Mouse (Mus musculus): ENCODE results near the gene Nsd1. TPM values are rescaled to one million over a fixed set of nuclear protein-coding genes. Genes with fewer than 3 reads are reported as not detected.

Nsd1 gene
- polyA plus RNA-seq, 1 experiment from 2014 or later, result 15.5 TPM

Other genes with a start within 250 kb of the Nsd1 start
- 3.4 and 3.7 TPM in 2 replicates for gene Hk3, start 188.4 kb upstream of the Nsd1 start, polyA plus RNA-seq (2015; fragmentation: Nextera tagmentation; extraction: Ambion mirVana)
- 16.2 and 18.6 TPM in 2 replicates for gene Uimc1, start 109.5 kb upstream of the Nsd1 start, polyA plus RNA-seq (2015; fragmentation: Nextera tagmentation; extraction: Ambion mirVana)
- gene Zfp346, start 104.5 kb upstream of the Nsd1 start, polyA plus RNA-seq (2015; fragmentation: Nextera tagmentation; extraction: Ambion mirVana), result 7.5 and 9.2 TPM in 2 replicates
- gene Gm17617, start 76.2 kb upstream of the Nsd1 start, polyA plus RNA-seq (2015; fragmentation: Nextera tagmentation; extraction: Ambion mirVana), result not detected in 2 replicates
- gene Fgfr4, start 57.1 kb upstream of the Nsd1 start, polyA plus RNA-seq (2015; fragmentation: Nextera tagmentation; extraction: Ambion mirVana), result 4.2 and 5.4 TPM in 2 replicates
- 234 and 240 TPM in 2 replicates for gene Prelid1, start 110.7 kb downstream of the Nsd1 start, polyA plus RNA-seq (2015; fragmentation: Nextera tagmentation; extraction: Ambion mirVana)
- 38.0 and 45.0 TPM in 2 replicates for gene Rab24, start 112.2 kb downstream of the Nsd1 start, polyA plus RNA-seq (2015; fragmentation: Nextera tagmentation; extraction: Ambion mirVana)
- 22.0 and 23.0 TPM in 2 replicates for gene Mxd3, start 120.0 kb downstream of the Nsd1 start, polyA plus RNA-seq (2015; fragmentation: Nextera tagmentation; extraction: Ambion mirVana)
- 59.1 and 65.6 TPM in 2 replicates for gene Lman2, start 153.0 kb downstream of the Nsd1 start, polyA plus RNA-seq (2015; fragmentation: Nextera tagmentation; extraction: Ambion mirVana)
- 1.4 and 1.8 TPM in 2 replicates for gene Rgs14, start 159.9 kb downstream of the Nsd1 start, polyA plus RNA-seq (2015; fragmentation: Nextera tagmentation; extraction: Ambion mirVana)
- gene Slc34a1, start 188.4 kb downstream of the Nsd1 start, polyA plus RNA-seq (2015; fragmentation: Nextera tagmentation; extraction: Ambion mirVana), result not detected in 2 replicates
- gene Pfn3, start 205.4 kb downstream of the Nsd1 start, polyA plus RNA-seq (2015; fragmentation: Nextera tagmentation; extraction: Ambion mirVana), result not detected in 2 replicates
- 56.5 and 59.8 TPM in 2 replicates for gene F12, start 217.0 kb downstream of the Nsd1 start, polyA plus RNA-seq (2015; fragmentation: Nextera tagmentation; extraction: Ambion mirVana)
- gene Grk6, start 235.3 kb downstream of the Nsd1 start, polyA plus RNA-seq (2015; fragmentation: Nextera tagmentation; extraction: Ambion mirVana), result 23.7 and 25.2 TPM in 2 replicates